Mouse (Mus musculus): ENCODE data around the gene Ubash3a. TPM values are rescaled to one million over a fixed set of nuclear protein-coding genes. Genes with fewer than 3 reads are reported as not detected.

Gene Ubash3a
- polyA plus RNA-seq, 1 experiment from 2014 or later: 0.28 TPM

Other genes with a start within 250 kb of the Ubash3a start
- 14.4 and 15.8 TPM in 2 replicates for gene Abcg1, start 150.2 kb upstream of the Ubash3a start, polyA plus RNA-seq (2015; fragmentation: Nextera tagmentation; extraction: Ambion mirVana)
- not detected in 2 replicates for gene Tff3, start 78.2 kb upstream of the Ubash3a start, polyA plus RNA-seq (2015; fragmentation: Nextera tagmentation; extraction: Ambion mirVana)
- 0.32 and 0.61 TPM in 2 replicates for gene Tff2, start 63.6 kb upstream of the Ubash3a start, polyA plus RNA-seq (2015; fragmentation: Nextera tagmentation; extraction: Ambion mirVana)
- not detected in 2 replicates for gene Tff1, start 42.6 kb upstream of the Ubash3a start, polyA plus RNA-seq (2015; fragmentation: Nextera tagmentation; extraction: Ambion mirVana)
- 0.05 TPM in 1 of 2 replicates, not detected in the other for gene Tmprss3, start 8.9 kb upstream of the Ubash3a start, polyA plus RNA-seq (2015; fragmentation: Nextera tagmentation; extraction: Ambion mirVana)
- 19.6 and 34.3 TPM in 2 replicates for gene Rsph1, start 69.5 kb downstream of the Ubash3a start, polyA plus RNA-seq (2015; fragmentation: Nextera tagmentation; extraction: Ambion mirVana)
- 4.6 and 5.8 TPM in 2 replicates for gene Slc37a1, start 78.9 kb downstream of the Ubash3a start, polyA plus RNA-seq (2015; fragmentation: Nextera tagmentation; extraction: Ambion mirVana)
- gene Pde9a, start 178.3 kb downstream of the Ubash3a start, polyA plus RNA-seq (2015; fragmentation: Nextera tagmentation; extraction: Ambion mirVana): 16.5 and 18.1 TPM in 2 replicates